Mouse (Mus musculus): ENCODE results near the gene Paxx.

Gene Paxx

GRCm38 (mm10) chr2:25482969-25483368, 22.1 kb upstream of the Paxx start:
- DNase-seq (ENCODE audit: low spot score in 2 of 2), result peak; percentile 60 to 77

- DNase-seq (ENCODE audit: low spot score in 2 of 2), result no peak
Observed at GRCm38 (mm10) chr2:25480541-25480940, 19.6 kb upstream of the Paxx start.

- DNase-seq (ENCODE audit: low spot score in 2 of 2), result no peak
Observed at GRCm38 (mm10) chr2:25479551-25480311, 18.8 kb upstream of the Paxx start.

GRCm38 (mm10) chr2:25477967-25478675, 17.2 kb upstream of the Paxx start:
- no peak for DNase-seq (ENCODE audit: low spot score in 2 of 2)

GRCm38 (mm10) chr2:25477541-25477940, 16.6 kb upstream of the Paxx start:
- no peak for DNase-seq (ENCODE audit: low spot score in 2 of 2)

GRCm38 (mm10) chr2:25472550-25472949, 11.7 kb upstream of the Paxx start:
- DNase-seq (ENCODE audit: low spot score in 2 of 2), result no peak

GRCm38 (mm10) chr2:25469969-25470368, 9.1 kb upstream of the Paxx start, which contains the start of gene Ptgds:
TSS of gene Ptgds (minus strand) at chr2:25470046.
- no peak for DNase-seq (ENCODE audit: low spot score in 2 of 2)

- DNase-seq (ENCODE audit: low spot score in 2 of 2), result no peak
Observed at GRCm38 (mm10) chr2:25468962-25469915, 8.3 kb upstream of the Paxx start.

- no peak for DNase-seq (ENCODE audit: low spot score in 2 of 2)
Observed at GRCm38 (mm10) chr2:25467606-25468303, 6.9 kb upstream of the Paxx start.

- DNase-seq (ENCODE audit: low spot score in 2 of 2), result peak; percentile 58 to 75
Observed at GRCm38 (mm10) chr2:25465816-25466635, 5.1 kb upstream of the Paxx start.

- no peak for DNase-seq (ENCODE audit: low spot score in 2 of 2)
Observed at GRCm38 (mm10) chr2:25465256-25465655, 4.4 kb upstream of the Paxx start.

- no peak for DNase-seq (ENCODE audit: low spot score in 2 of 2)
Observed at GRCm38 (mm10) chr2:25463630-25464029, 2.7 kb upstream of the Paxx start.

- DNase-seq (ENCODE audit: low spot score in 2 of 2), result no peak
Observed at GRCm38 (mm10) chr2:25461407-25461806, 513 bp upstream of the Paxx start.

GRCm38 (mm10) chr2:25460135-25460534, 759 bp downstream of the Paxx start:
- peak in 1 of 2 experiments; percentile 32 for DNase-seq (ENCODE audit: low spot score in 2 of 2)

- no peak for DNase-seq (ENCODE audit: low spot score in 2 of 2)
Observed at GRCm38 (mm10) chr2:25458911-25459310, 2.0 kb downstream of the Paxx start.

- DNase-seq (ENCODE audit: low spot score in 2 of 2), result no peak
Observed at GRCm38 (mm10) chr2:25457022-25457896, 3.6 kb downstream of the Paxx start.

GRCm38 (mm10) chr2:25456205-25456953, 4.5 kb downstream of the Paxx start, which contains the start of gene Clic3:
TSS of gene Clic3 (plus strand) at chr2:25456838.
- DNase-seq (ENCODE audit: low spot score in 2 of 2), result no peak

GRCm38 (mm10) chr2:25452951-25453350, 7.9 kb downstream of the Paxx start:
- no peak for DNase-seq (ENCODE audit: low spot score in 2 of 2)
